18 mouse cellular contexts compared by ENCODE assay signal in the genomic region with DNA sequence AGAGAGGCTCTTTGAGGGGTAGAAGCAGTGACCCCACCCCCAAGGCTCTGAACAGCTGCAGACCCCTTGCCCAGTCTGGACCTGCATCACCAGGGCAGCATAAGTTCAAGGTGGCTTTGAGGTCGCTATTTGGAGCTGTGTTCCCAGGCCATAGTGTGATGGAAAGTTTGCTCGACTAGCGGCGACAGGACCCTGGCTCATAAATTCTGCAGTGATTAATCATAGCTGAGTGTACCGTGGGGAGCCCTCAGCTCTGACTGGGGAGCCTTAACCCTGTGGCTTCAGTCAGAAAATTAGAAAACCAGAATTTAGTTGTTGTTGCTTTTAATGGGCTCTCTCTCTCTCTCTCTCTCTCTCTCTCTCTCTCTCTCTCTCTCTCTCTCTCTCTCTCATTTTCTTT. TPM values are rescaled to one million over a fixed set of nuclear protein-coding genes. Genes with fewer than 3 reads are reported as not detected.
"Had no signal": no experiment of that assay in that cellular context is flagged by ENCODE, and none has a peak within 500 bp of the region (broad histone marks: within the 10 kb centered on the region; RNA-seq: fewer than 3 reads in every experiment).

No protein-coding gene starts in this region.

- H3K36me3 ChIP-seq: kidney, embryonic 15.5 days; limb, embryonic 15.5 days; liver, embryonic 12.5 days; midbrain, embryonic 15.5 days had no signal

- H3K9me3 ChIP-seq: kidney, embryonic 15.5 days; limb, embryonic 15.5 days; liver, embryonic 12.5 days; midbrain, embryonic 15.5 days; neural tube, embryonic 12.5 days had no signal

- H3K27me3 ChIP-seq: kidney, embryonic 15.5 days; liver, embryonic 12.5 days; midbrain, embryonic 15.5 days; neural tube, embryonic 12.5 days had no signal

- H3K27ac ChIP-seq: kidney, embryonic 15.5 days; left cerebral cortex, adult 2 months; limb, embryonic 15.5 days; liver, embryonic 12.5 days; midbrain, embryonic 15.5 days; neural tube, embryonic 12.5 days had no signal

- DNase-seq: kidney, adult 2 months; kidney, postnatal 14 days; lung, embryonic 14.5 days; lung, postnatal 10 days; lung, postnatal 4 days; thymus, adult 18-20 months; thymus, postnatal 14 days had no signal

- ATAC-seq: liver, embryonic 12.5 days; midbrain, embryonic 15.5 days had no signal

- H3K4me2 ChIP-seq: kidney, embryonic 15.5 days; limb, embryonic 15.5 days; liver, embryonic 12.5 days; lung, embryonic 14.5 days; midbrain, embryonic 11.5 days; midbrain, embryonic 15.5 days; neural tube, embryonic 12.5 days had no signal

- H3K4me3 ChIP-seq: kidney, embryonic 15.5 days; left cerebral cortex, adult 2 months; limb, embryonic 15.5 days; liver, embryonic 12.5 days; midbrain, embryonic 15.5 days; neural tube, embryonic 12.5 days had no signal

- H3K9ac ChIP-seq: kidney, embryonic 15.5 days; limb, embryonic 15.5 days; liver, embryonic 12.5 days; lung, embryonic 14.5 days; midbrain, embryonic 15.5 days; neural tube, embryonic 12.5 days had no signal

- H3K4me1 ChIP-seq: liver, embryonic 12.5 days had no signal

RNA-seq across cellular contexts. Expression of a gene that starts 54.4 kb away (rescaled TPM):
- total RNA-seq: megakaryocyte, adult 5-6 weeks; monocyte, adult 5-6 weeks; neutrophil, adult 5-6 weeks had no signal
- polyA plus RNA-seq: kidney, adult 2 months; liver, embryonic 12.5 days; liver, embryonic 16.5 days; lung, embryonic 14.5 days had no signal
